Mouse (Mus musculus) thymus, adult 2 months (tissue): ENCODE data around the gene Acot7. TPM values are rescaled to one million over a fixed set of nuclear protein-coding genes. Genes with fewer than 3 reads are reported as not detected.

Experiments
- DNase-seq: peaks from one replicate; pipeline ENCODE4 v3.0.0; 2021
- H3K27ac ChIP-seq: fragments of 200-500 bp; 2 replicates; pipeline ENCODE4 v1.5.1; 2012; ENCODE audit warnings: low read length, control low read depth; ENCODE audit not compliant: control insufficient read depth, insufficient read depth
- H3K27me3 ChIP-seq: fragments of 200-500 bp; 2 replicates; pipeline ENCODE4 v1.6.1; 2012; ENCODE audit warnings: mild to moderate bottlenecking, low read length, moderate library complexity, mixed read lengths; ENCODE audit not compliant: control insufficient read depth, insufficient read depth
- H3K36me3 ChIP-seq: fragments of 200-500 bp; 2 replicates; pipeline ENCODE4 v1.6.1; 2012; ENCODE audit warnings: mild to moderate bottlenecking, low read length, moderate library complexity; ENCODE audit not compliant: control insufficient read depth, insufficient read depth
- H3K4me1 ChIP-seq: fragments of 200-500 bp; replicated peaks from 2 replicates; pipeline ENCODE4 v1.6.1; 2012; ENCODE audit warnings: low read length; ENCODE audit not compliant: control insufficient read depth, insufficient read depth
- H3K4me3 ChIP-seq: fragments of 200-500 bp; 2 replicates; pipeline ENCODE4 v1.5.1; 2012; ENCODE audit warnings: mild to moderate bottlenecking, low read length, control low read depth, moderate library complexity; ENCODE audit not compliant: control insufficient read depth, insufficient read depth
- CTCF ChIP-seq: fragments of 200-500 bp; IDR thresholded peaks from 2 replicates; pipeline ENCODE4 v1.5.1; 2012; ENCODE audit warnings: mild to moderate bottlenecking, control low read depth, low read length, moderate library complexity, borderline replicate concordance; ENCODE audit not compliant: control insufficient read depth, poor library complexity, insufficient read depth; ENCODE audit errors: extremely low read depth
- POLR2A ChIP-seq: fragments of 200-500 bp; IDR thresholded peaks from 2 replicates; pipeline ENCODE4 v1.6.1; 2012; ENCODE audit warnings: mild to moderate bottlenecking, low read length, control low read depth, moderate library complexity; ENCODE audit not compliant: control insufficient read depth, poor library complexity, insufficient read depth; ENCODE audit errors: extremely low read depth
- WGBS: fragments of 180-500 bp; shearing (Covaris S2); methylation state at CpG from one replicate; pipeline ENCODE4 v1.1.7; 2018; 5-methylcytosine and 5-hydroxymethylcytosine counted together
- polyA plus RNA-seq: library from polyadenylated mRNA; depleted of rRNA; stranded (reverse); fragments of >200 nt; gene quantifications from 2 replicates; pipeline ENCODE4 v1.2.3, GENCODE M21; 2012

Acot7 gene
- polyA plus RNA-seq, 1 experiment: 56.6 TPM

GRCm38 (mm10) chr4:152168052-152168451, 9.9 kb upstream of the Acot7 start:
- Histone ChIP-seq H3K4me3 (no peak overlapping the region), H3K27ac (no peak overlapping the region), H3K27me3 (no peaks in the 10 kb centered on the region), H3K4me1 (peaks cover 3% of the 10 kb centered on the region; the same call in 1 of the 2 replicates), H3K36me3 (no peaks in the 10 kb centered on the region)
- no peak for DNase-seq
- WGBS: 73% methylated on average over 8 of the region's 8 CpGs
- TF ChIP-seq CTCF: no peak
- TF ChIP-seq POLR2A: no peak

GRCm38 (mm10) chr4:152169103-152169502, 8.8 kb upstream of the Acot7 start:
- 92% methylated on average over 7 of the region's 7 CpGs for WGBS
- no peak overlapping the region for H3K4me3 ChIP-seq
- no peaks in the 10 kb centered on the region for H3K36me3 ChIP-seq
- peaks cover 3% of the 10 kb centered on the region; the same call in 1 of the 2 replicates for H3K4me1 ChIP-seq
- no peak for DNase-seq
- TF ChIP-seq POLR2A: no peak
- TF ChIP-seq CTCF: no peak
- no peak overlapping the region for H3K27ac ChIP-seq
- H3K27me3 ChIP-seq: no peaks in the 10 kb centered on the region

- Histone ChIP-seq H3K4me3 (no peak overlapping the region), H3K27ac (no peak overlapping the region), H3K4me1 (peaks cover 4% of the 10 kb centered on the region), H3K27me3 (no peaks in the 10 kb centered on the region), H3K36me3 (no peaks in the 10 kb centered on the region)
- TF ChIP-seq CTCF (no peak), POLR2A (no peak)
- no peak for DNase-seq
- WGBS: 92% methylated on average over 10 of the region's 10 CpGs
Observed at GRCm38 (mm10) chr4:152170286-152170685, 7.6 kb upstream of the Acot7 start.

- H3K36me3 ChIP-seq: no peaks in the 10 kb centered on the region
- H3K4me3 ChIP-seq: no peak overlapping the region
- peaks cover 8% of the 10 kb centered on the region for H3K4me1 ChIP-seq
- no peak for DNase-seq
- no peak overlapping the region for H3K27ac ChIP-seq
- WGBS: 84% methylated on average over 6 of the region's 6 CpGs
- no peak for TF ChIP-seq CTCF
- no peaks in the 10 kb centered on the region for H3K27me3 ChIP-seq
Observed at GRCm38 (mm10) chr4:152171543-152171942, 6.4 kb upstream of the Acot7 start.

- no peaks in the 10 kb centered on the region for H3K27me3 ChIP-seq
- under 1% methylated on average over 5 of the region's 5 CpGs for WGBS
- TF ChIP-seq CTCF (peak; percentile 47; the same call in 1 of the 2 replicates), POLR2A (no peak)
- H3K4me3 ChIP-seq: no peak overlapping the region
- H3K4me1 ChIP-seq: peaks cover 13% of the 10 kb centered on the region
- H3K36me3 ChIP-seq: no peaks in the 10 kb centered on the region
- no peak overlapping the region for H3K27ac ChIP-seq
- DNase-seq: peak; percentile 89
Observed at GRCm38 (mm10) chr4:152173041-152173440, 4.9 kb upstream of the Acot7 start.

- TF ChIP-seq POLR2A (no peak), CTCF (no peak)
- Histone ChIP-seq H3K27ac (no peak overlapping the region), H3K27me3 (no peaks in the 10 kb centered on the region), H3K36me3 (no peaks in the 10 kb centered on the region), H3K4me1 (peaks cover 20% of the 10 kb centered on the region), H3K4me3 (no peak overlapping the region)
- WGBS: 92% methylated on average over 9 of the region's 9 CpGs
- DNase-seq: no peak
Observed at GRCm38 (mm10) chr4:152173956-152174355, 4.0 kb upstream of the Acot7 start.

- peak overlapping the region; percentile 51 for H3K27ac ChIP-seq
Observed at GRCm38 (mm10) chr4:152176638-152177037, 1.3 kb upstream of the Acot7 start.

More at GRCm38 (mm10) chr4:152176638-152177037, 1.3 kb upstream of the Acot7 start:
- H3K4me1 ChIP-seq: peaks cover 34% of the 10 kb centered on the region
- no peak for DNase-seq
- TF ChIP-seq POLR2A (no peak), CTCF (no peak)
- WGBS: 9% methylated on average over 3 of the region's 3 CpGs
- H3K27me3 ChIP-seq: no peaks in the 10 kb centered on the region
- H3K4me3 ChIP-seq: no peak overlapping the region
- no peaks in the 10 kb centered on the region for H3K36me3 ChIP-seq
